Mouse (Mus musculus) thymus, postnatal 36 days (tissue): Measurements from ENCODE around the gene Slc35d3.

Source experiments
- DNase-seq, 2 experiments: peaks; one replicate each; pipeline ENCODE4 v3.0.0; 2022; ENCODE audit warnings: mixed read lengths in 2 of 2

Slc35d3 gene

DNA sequence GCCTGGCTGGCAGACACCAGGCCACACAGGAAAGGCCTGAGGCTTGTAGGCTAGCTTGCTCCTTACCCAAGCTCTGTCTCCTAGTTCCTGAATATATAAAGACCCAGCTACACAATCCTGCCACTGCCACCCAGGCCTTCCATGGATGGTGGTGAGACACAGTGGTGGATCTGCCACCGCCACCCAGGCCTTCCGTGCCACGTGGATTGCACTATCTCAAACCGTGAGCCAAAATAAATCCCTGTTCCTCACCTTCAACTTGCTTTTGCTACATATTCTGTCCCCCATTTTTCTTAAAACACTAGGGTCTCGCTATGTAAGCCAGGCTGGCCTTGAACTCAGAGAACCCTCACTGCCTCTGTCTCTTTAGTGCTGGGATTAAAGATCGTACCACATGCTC is 17.0 kb downstream of the Slc35d3 start:
- no peak for DNase-seq

DNA sequence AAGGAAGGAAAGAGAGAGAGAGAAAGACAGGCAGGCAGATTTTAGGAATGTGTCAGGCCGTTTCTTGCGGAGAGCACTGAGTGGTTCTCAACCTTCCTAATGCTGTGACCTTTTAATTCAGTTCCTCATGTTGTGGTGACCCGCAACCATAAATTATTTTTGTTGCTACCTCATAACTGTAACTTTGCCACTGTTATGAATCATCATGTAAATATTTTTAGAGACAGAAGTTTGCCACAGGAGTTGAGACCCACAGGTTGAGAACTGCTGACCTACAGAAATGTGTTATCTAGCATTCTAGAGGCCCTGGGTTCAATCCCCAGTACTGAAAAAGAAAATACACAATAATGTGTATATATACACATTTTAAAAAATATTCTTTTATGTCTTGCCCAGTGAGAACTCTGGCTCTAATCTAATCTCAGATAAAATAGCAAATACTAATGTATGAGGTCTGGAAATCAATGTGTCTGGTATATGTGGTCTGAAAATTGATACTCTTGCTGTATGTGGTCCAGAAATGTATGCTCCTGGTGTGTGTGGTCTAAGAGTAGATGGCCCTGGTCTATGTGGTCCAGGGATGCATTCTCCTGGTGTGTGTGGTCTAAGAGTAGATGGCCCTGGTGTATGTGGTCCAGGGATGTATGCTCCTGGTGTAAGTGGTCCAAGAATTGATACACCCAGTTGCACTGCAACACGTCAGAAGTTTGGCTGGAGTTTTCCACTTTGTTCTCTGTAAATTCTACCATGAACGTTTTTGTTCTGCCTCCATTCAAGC is 20.0 kb downstream of the Slc35d3 start:
- no peak for DNase-seq

DNA sequence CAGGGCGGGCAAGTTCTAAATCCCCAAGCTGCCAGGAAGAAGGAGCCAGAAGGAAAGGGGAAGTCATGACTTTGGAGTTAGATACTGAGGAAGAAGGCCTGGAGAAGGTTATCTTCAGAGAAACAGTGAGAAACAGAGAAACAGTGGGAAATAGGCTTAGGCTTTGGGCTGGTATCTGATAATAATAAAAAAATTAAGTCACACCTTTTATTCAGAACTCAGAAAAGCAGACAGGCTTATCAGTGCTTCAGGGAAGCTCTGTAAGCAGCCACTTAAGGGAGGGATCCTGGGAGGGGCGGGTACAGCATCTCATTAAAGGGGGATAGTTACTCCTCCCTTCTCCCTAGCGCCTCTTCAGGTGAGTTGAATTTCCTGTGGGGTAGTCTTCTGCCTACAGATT is 30.3 kb downstream of the Slc35d3 start:
- no peak for DNase-seq

DNA sequence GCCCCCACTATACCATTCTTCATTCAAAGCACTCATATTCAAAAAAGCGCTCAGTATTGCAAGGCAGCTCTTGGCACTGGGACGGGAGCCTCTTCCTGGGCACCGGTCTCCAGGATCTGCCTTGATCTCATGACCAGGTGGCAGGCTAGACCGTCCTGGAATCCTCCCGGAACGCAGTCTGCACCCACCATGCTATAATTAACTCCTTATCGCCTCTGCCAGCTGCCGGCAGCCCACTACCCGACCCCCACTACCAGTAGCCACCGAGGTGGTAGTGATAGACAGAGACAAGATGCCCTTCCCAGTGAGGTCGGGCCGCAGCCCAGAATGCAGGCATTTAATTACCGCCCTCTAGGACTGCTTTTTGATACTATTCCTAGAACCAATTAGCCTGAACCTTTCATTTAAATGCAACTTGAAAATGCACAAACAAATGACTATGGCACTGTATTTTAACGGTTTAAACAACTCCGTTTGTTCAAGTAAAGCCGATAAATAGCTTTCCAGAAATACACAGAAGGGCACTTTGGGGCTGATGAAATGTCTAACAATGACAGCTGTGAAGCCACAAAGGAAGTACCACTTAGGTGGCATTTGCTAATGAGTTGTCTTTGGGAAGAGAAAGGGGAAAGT is 32.4 kb downstream of the Slc35d3 start:
- no peak for DNase-seq

DNA sequence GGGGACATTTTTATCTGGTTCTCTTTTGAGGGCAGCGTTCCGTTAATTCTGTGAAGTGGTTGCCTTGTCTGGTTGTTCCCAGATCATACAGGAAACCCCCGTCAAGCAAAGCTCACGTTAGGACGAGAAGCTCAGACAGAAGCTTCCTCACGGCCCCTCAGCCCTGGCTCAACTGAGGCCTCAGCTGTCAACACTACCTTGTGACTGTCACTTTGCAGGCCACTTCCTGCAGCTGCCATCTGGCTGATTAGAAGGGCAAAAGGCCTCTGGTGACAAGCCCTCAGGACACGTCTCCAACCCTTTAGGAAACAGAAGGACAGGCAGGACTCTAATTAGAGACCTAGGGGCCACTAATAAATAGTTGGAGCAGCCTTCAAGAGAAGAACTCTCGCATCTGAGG is 35.9 kb downstream of the Slc35d3 start:
- no peak for DNase-seq

DNA sequence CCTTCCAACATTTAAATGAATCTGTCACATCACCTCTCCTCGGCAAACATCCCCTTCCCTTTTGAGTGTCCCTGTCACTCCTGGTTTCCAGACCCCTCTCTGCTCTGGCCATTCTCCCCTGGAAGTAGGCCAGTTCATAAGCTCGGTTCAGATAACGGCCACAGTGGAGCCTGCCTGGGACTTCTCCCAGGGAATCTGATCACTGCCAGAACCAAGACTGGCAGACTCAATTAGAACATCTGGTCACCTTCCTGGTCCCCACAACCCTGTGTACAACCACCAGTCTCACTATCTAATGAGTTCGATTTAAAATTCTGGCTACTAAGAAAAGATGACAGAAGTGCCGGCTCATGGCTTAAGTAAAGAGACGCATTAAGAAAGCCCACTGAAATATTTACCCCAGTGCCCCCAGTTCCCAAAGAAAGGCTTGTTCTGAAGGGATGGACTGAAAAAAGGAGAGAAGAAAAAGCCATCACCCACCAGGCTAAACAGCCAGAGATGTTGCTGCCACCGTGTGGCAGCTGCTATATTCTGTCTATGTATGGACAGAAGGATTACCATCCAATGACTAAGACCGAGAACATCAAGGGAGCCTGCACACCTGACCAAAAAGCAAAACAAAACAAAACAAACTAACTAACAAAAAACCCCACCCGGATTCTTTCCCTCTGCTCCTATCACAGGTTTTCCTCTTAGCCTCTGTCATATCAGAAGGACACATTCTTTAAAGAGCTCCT is 39.7 kb downstream of the Slc35d3 start:
- DNase-seq, result peak; percentile 27 to 28

DNA sequence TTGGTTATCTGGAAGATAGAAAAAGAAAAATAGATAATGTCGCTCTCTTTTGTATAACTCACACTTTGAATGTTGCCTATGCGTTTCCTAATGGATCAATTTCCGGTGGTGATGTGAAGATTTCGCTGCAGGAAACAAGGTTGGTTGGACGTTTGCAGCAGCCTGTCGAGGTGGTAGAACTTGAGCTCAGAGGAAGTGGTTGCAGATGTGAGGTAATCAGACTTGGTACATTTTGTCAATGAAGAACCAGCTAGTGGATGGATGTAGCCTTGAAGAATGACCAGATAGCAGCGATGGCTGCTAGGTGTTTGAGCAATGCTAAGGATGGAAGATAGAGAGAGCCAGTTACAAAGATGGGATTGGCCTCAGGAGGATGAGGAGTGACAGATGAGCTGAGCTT is 46.5 kb downstream of the Slc35d3 start:
- DNase-seq, result no peak

DNA sequence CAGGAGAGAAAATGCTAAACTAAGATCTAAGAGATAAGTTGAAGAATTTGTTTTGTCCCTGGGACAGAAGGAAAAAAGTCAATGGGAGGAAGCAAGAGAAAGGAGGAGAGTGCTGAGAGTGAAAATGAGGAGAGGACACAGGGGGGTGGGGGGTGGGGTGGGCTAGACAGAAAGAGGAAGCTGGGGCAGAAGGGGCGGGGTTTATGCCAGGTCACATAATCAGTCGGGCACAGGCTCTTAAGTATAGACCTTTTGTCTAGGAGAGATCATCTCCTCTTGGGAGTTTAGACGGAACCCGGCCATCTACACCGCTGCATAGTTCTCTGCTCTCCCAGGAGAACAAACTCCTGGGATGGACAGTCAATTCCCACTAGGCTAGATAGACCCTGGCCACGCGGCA is 48.3 kb downstream of the Slc35d3 start:
- no peak for DNase-seq
